Mouse (Mus musculus) C2C12 (cell line): Measurements from ENCODE around the gene Rcc1. TPM values are rescaled to one million over a fixed set of nuclear protein-coding genes. Genes with fewer than 3 reads are reported as not detected.
"Not testable (repeated sequence)": the region's sequence is repeated elsewhere in the genome, so short reads cannot be mapped to it uniquely, and the experiment has no call there.

ENCODE experiments used
- H3K27me3 ChIP-seq: one replicate; pipeline ENCODE4 v1.6.1; 2011; ENCODE audit not compliant: control insufficient read depth, insufficient read depth, insufficient read length
- H3K36me3 ChIP-seq: one replicate; pipeline ENCODE4 v1.6.1; 2011; ENCODE audit not compliant: control insufficient read depth, insufficient read depth
- H3K4me3 ChIP-seq: one replicate; pipeline ENCODE4 v1.5.1; 2011; ENCODE audit warnings: mild to moderate bottlenecking, control low read depth; ENCODE audit not compliant: poor library complexity, insufficient read depth, severe bottlenecking
- H3K79me2 ChIP-seq: one replicate; pipeline ENCODE4 v1.6.1; 2011; ENCODE audit not compliant: control insufficient read depth, insufficient read depth
- H3K79me3 ChIP-seq: one replicate; pipeline ENCODE4 v1.6.1; 2011; ENCODE audit warnings: low read depth, control low read depth
- H3ac ChIP-seq: one replicate; pipeline ENCODE3; 2011; ENCODE audit warnings: low read depth; ENCODE audit not compliant: control insufficient read depth, insufficient read length
- CEBPB ChIP-seq: IDR thresholded peaks from one replicate; pipeline ENCODE4 v1.6.1; 2011; ENCODE audit warnings: low read depth, mild to moderate bottlenecking, control low read depth, moderate library complexity
- CTCF ChIP-seq: IDR thresholded peaks from one replicate; pipeline ENCODE4 v1.5.1; 2011; ENCODE audit not compliant: control insufficient read depth, insufficient read depth, insufficient read length
- FOSL1 ChIP-seq: IDR thresholded peaks from one replicate; pipeline ENCODE4 v1.8.0; 2011; ENCODE audit warnings: mild to moderate bottlenecking, low read length; ENCODE audit not compliant: poor library complexity, insufficient read depth, severe bottlenecking
- MAX ChIP-seq: IDR thresholded peaks from one replicate; pipeline ENCODE4 v1.6.1; 2011; ENCODE audit warnings: mild to moderate bottlenecking, control low read depth
- MYOD1 ChIP-seq: IDR thresholded peaks from one replicate; pipeline ENCODE4 v1.6.1; 2011; ENCODE audit warnings: low read depth; ENCODE audit not compliant: control insufficient read depth, insufficient read length
- MYOG ChIP-seq: IDR thresholded peaks from one replicate; pipeline ENCODE4 v1.6.1; 2011; ENCODE audit not compliant: control insufficient read depth, insufficient read length; ENCODE audit errors: extremely low read depth
- USF1 ChIP-seq: IDR thresholded peaks from one replicate; pipeline ENCODE4 v1.6.1; 2011; ENCODE audit warnings: low read depth, mild to moderate bottlenecking, control low read depth, moderate library complexity
- polyA plus RNA-seq: library from polyadenylated mRNA; unstranded; fragments of >200 nt; fragmentation: generic; extraction: Trizol; gene quantifications from one replicate; pipeline ENCODE4 v1.2.1, GENCODE M21; 2012; ENCODE audit warnings: missing spikeins

The Rcc1 gene
- polyA plus RNA-seq, 1 experiment, result 110 TPM

- Histone ChIP-seq H3K79me3 (no peaks in the 10 kb centered on the region), H3K27me3 (no peaks in the 10 kb centered on the region), H3ac (no peak overlapping the region), H3K36me3 (peaks cover 48% of the 10 kb centered on the region), H3K79me2 (no peaks in the 10 kb centered on the region), H3K4me3 (no peak overlapping the region)
- no peak for TF ChIP-seq CEBPB
- no peak for TF ChIP-seq MAX
- peak; percentile 25 for TF ChIP-seq CTCF
Measured at GRCm38 (mm10) chr4:132292988-132293387, 60.4 kb downstream of the Rcc1 start.

- H3K79me2 ChIP-seq, result no peaks in the 10 kb centered on the region
- H3K27me3 ChIP-seq, result no peaks in the 10 kb centered on the region
- no peak for TF ChIP-seq CTCF
- no peak for TF ChIP-seq MAX
- no peak for TF ChIP-seq CEBPB
- no peak for TF ChIP-seq MYOD1
- TF ChIP-seq MYOG, result no peak
- no peak for TF ChIP-seq FOSL1
- no peak for TF ChIP-seq USF1
- no peaks in the 10 kb centered on the region for H3K79me3 ChIP-seq
- H3K36me3 ChIP-seq, result peaks cover 52% of the 10 kb centered on the region
- H3ac ChIP-seq, result no peak overlapping the region
- H3K4me3 ChIP-seq, result no peak overlapping the region
Measured at GRCm38 (mm10) chr4:132291624-132292335, 61.6 kb downstream of the Rcc1 start.

GRCm38 (mm10) chr4:132291056-132291455 is 62.3 kb downstream of the Rcc1 start:
- peaks cover 57% of the 10 kb centered on the region for H3K36me3 ChIP-seq
- H3K79me3 ChIP-seq, result no peaks in the 10 kb centered on the region
- TF ChIP-seq USF1 (no peak), MYOG (no peak), CTCF (no peak), CEBPB (no peak), MAX (no peak), MYOD1 (no peak), FOSL1 (no peak)
- H3K27me3 ChIP-seq, result no peaks in the 10 kb centered on the region
- H3K79me2 ChIP-seq, result no peaks in the 10 kb centered on the region
- H3ac ChIP-seq, result no peak overlapping the region
- H3K4me3 ChIP-seq, result no peak overlapping the region

- not testable (repeated sequence) for H3ac ChIP-seq, H3K79me2 ChIP-seq, H3K79me3 ChIP-seq, H3K4me3 ChIP-seq, H3K27me3 ChIP-seq
- H3K36me3 ChIP-seq, result peaks cover 68% of the 10 kb centered on the region
Measured at GRCm38 (mm10) chr4:132288840-132289239, 64.6 kb downstream of the Rcc1 start.

Other genes with a start within 250 kb of the Rcc1 start
- 0.09 TPM for gene Oprd1, start 209.1 kb downstream of the Rcc1 start, polyA plus RNA-seq
- 24.5 TPM for gene Ythdf2, start 141.3 kb downstream of the Rcc1 start, polyA plus RNA-seq
- 13.0 TPM for gene Gmeb1, start 92.0 kb downstream of the Rcc1 start, polyA plus RNA-seq
- 29.7 TPM for gene Taf12, start 79.2 kb downstream of the Rcc1 start, polyA plus RNA-seq
- gene Rab42, start 50.2 kb downstream of the Rcc1 start, polyA plus RNA-seq, result 0.42 TPM
- 55.1 TPM for gene Trnau1ap, start 24.1 kb downstream of the Rcc1 start, polyA plus RNA-seq
- 21.8 TPM for gene Phactr4, start 68.9 kb upstream of the Rcc1 start, polyA plus RNA-seq
- gene Med18, start 110.3 kb upstream of the Rcc1 start, polyA plus RNA-seq, result 13.4 TPM
- 21.5 TPM for gene Sesn2, start 156.9 kb upstream of the Rcc1 start, polyA plus RNA-seq
- gene Atpif1, start 180.1 kb upstream of the Rcc1 start, polyA plus RNA-seq, result 596 TPM
- 104 TPM for gene Dnajc8, start 181.9 kb upstream of the Rcc1 start, polyA plus RNA-seq
- 0.01 TPM for gene Ptafr, start 210.5 kb upstream of the Rcc1 start, polyA plus RNA-seq